Mouse (Mus musculus) stomach, postnatal 0 days (tissue): ENCODE measurements around the gene Ahsa2. TPM values are rescaled to one million over a fixed set of nuclear protein-coding genes. Genes with fewer than 3 reads are reported as not detected.
"Not testable (repeated sequence)": the region's sequence is repeated elsewhere in the genome, so short reads cannot be mapped to it uniquely, and the experiment has no call there.

Source experiments
- ATAC-seq: fragments of 200-750 bp; cut with Nextera tagmentation; 2 replicates; pipeline ENCODE4 v1.8.0; 2017; ENCODE audit not compliant: low FRiP score, low TSS enrichment
- DNase-seq: peaks from one replicate; pipeline ENCODE4 v3.0.0-alpha.2; 2016; ENCODE audit warnings: low spot score
- H3K27ac ChIP-seq: fragments of 300-500 bp; sonication (generic); replicated peaks from 2 replicates; pipeline ENCODE4 v1.5.1; 2014; ENCODE audit warnings: mild to moderate bottlenecking, control low read depth
- H3K27me3 ChIP-seq: fragments of 300-500 bp; sonication (generic); 2 replicates; pipeline ENCODE4 v1.6.1; 2014; ENCODE audit warnings: low read length; ENCODE audit not compliant: control insufficient read depth, insufficient read depth
- H3K36me3 ChIP-seq: fragments of 300-500 bp; sonication (generic); 2 replicates; pipeline ENCODE4 v1.6.1; 2014; ENCODE audit warnings: low read length, mixed read lengths; ENCODE audit not compliant: control insufficient read depth, insufficient read depth
- H3K4me1 ChIP-seq: fragments of 300-500 bp; sonication (generic); replicated peaks from 2 replicates; pipeline ENCODE4 v1.6.1; 2014; ENCODE audit warnings: antibody characterized with exemption; ENCODE audit not compliant: control insufficient read depth, insufficient read depth
- H3K4me2 ChIP-seq: fragments of 300-500 bp; sonication (generic); replicated peaks from 2 replicates; pipeline ENCODE4 v1.6.1; 2014; ENCODE audit warnings: low read depth, mild to moderate bottlenecking, control low read depth, moderate library complexity
- H3K4me3 ChIP-seq: fragments of 300-500 bp; sonication (generic); 2 replicates; pipeline ENCODE4 v1.5.1; 2014; ENCODE audit warnings: low read depth, low read length, control low read depth
- H3K9ac ChIP-seq: fragments of 300-500 bp; sonication (generic); 2 replicates; pipeline ENCODE4 v1.6.1; 2014; ENCODE audit warnings: mild to moderate bottlenecking, low read length, control low read depth, mixed read lengths
- H3K9me3 ChIP-seq: fragments of 300-500 bp; sonication (generic); 2 replicates; pipeline ENCODE4 v1.6.1; 2016; ENCODE audit warnings: low read length; ENCODE audit not compliant: control insufficient read depth
- CTCF ChIP-seq: IDR thresholded peaks from 2 replicates; pipeline ENCODE4 v1.5.1; 2016; ENCODE audit warnings: antibody characterized with exemption, low read depth, mild to moderate bottlenecking, moderate library complexity
- EP300 ChIP-seq: optimal IDR thresholded peaks from 2 replicates; pipeline ENCODE3; 2016; ENCODE audit warnings: antibody characterized with exemption
- WGBS: fragments of 180-500 bp; shearing (Covaris S2); extraction: QIAGEN DNeasy Blood & Tissue Kit; methylation state at CpG from one replicate; pipeline ENCODE4 v1.1.7; 2014; 5-methylcytosine and 5-hydroxymethylcytosine counted together
- polyA plus RNA-seq: library from polyadenylated mRNA; unstranded; fragments of >200 nt; fragmentation: Nextera tagmentation; extraction: Ambion mirVana; gene quantifications from 2 replicates; pipeline ENCODE4 v1.2.1, GENCODE M21; 2015

Ahsa2 gene
- polyA plus RNA-seq, 1 experiment from 2014 or later, result 18.4 TPM

DNA sequence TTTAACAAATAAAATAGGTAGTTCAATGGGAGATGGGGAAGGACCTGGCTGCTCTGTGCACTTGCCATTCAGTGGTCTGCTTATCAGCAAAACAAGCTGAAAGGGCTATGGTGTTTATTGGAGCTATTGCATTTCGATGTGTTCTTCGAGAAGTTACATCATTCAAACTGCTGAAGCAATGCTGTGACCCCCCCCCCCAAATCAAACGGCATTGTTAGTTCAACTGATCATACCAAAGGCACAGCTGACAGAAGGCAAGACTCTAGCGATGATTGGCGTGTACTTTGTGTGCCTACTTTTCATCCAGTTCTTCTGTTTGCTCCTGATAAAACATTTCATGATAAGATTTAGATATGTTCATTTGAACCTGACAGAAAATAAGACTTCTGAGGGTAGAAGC lies 779 bp upstream of the Ahsa2 start:
- peaks cover 9% of the 10 kb centered on the region; the same call in 1 of the 2 replicates for H3K4me1 ChIP-seq
- peak overlapping the region; percentile 25 for H3K27ac ChIP-seq
- no peak for ATAC-seq
- TF ChIP-seq CTCF, result no peak
- peak overlapping the region; percentile 49; the same call in 1 of the 2 replicates for H3K9ac ChIP-seq
- no peaks in the 10 kb centered on the region for H3K36me3 ChIP-seq
- H3K27me3 ChIP-seq, result no peaks in the 10 kb centered on the region
- peak overlapping the region; percentile 70 for H3K4me2 ChIP-seq
- peak overlapping the region; percentile 93 for H3K4me3 ChIP-seq
- no peak for DNase-seq
- 25% methylated on average over 5 of the region's 5 CpGs for WGBS
- no peaks in the 10 kb centered on the region for H3K9me3 ChIP-seq

- peak overlapping the region; percentile 70 for H3K4me2 ChIP-seq
These were observed 504 bp downstream of the Ahsa2 start for GRCm38 (mm10) chr11:23497335-23497717.

DNA sequence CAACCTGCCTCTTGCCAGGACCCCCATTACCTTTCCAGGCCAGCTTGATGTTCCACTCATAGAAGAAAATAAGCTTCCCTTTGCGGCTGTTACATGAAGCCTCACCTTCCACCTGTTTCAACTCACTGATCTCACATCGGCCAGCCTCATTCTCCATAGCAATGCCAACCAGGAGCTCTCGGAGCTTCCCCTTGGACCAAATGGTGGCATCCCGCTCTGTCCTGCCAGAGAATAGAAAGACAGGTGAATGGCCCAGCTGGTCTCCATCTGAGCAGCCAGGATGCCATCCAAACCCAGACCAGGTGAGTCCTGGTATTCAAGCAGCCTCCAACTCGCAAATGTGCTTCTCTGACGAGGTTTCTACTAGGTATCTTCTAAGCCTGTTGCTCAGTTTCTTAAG lies 1.2 kb downstream of the Ahsa2 start:
- peak overlapping the region; percentile 93 for H3K4me3 ChIP-seq
- DNase-seq (peak; percentile 15), ATAC-seq (no peak)
- TF ChIP-seq EP300 (no peak), CTCF (no peak)
- no peaks in the 10 kb centered on the region for H3K27me3 ChIP-seq
- H3K4me2 ChIP-seq, result peak overlapping the region; percentile 70
- 28% methylated on average over 6 of the region's 6 CpGs for WGBS
- peaks cover 9% of the 10 kb centered on the region; the same call in 1 of the 2 replicates for H3K4me1 ChIP-seq
- peaks cover 9% of the 10 kb centered on the region for H3K36me3 ChIP-seq
- no peaks in the 10 kb centered on the region for H3K9me3 ChIP-seq
- H3K9ac ChIP-seq, result peak overlapping the region; percentile 35; the same call in 1 of the 2 replicates
- no peak overlapping the region for H3K27ac ChIP-seq

More at GRCm38 (mm10) chr11:23497335-23497717, 504 bp downstream of the Ahsa2 start:
- WGBS, result 0% methylated on average over 22 of the region's 22 CpGs
- Histone ChIP-seq H3K27me3 (no peaks in the 10 kb centered on the region), H3K4me1 (peaks cover 9% of the 10 kb centered on the region; the same call in 1 of the 2 replicates), H3K36me3 (peaks cover 6% of the 10 kb centered on the region), H3K27ac (peak overlapping the region; percentile 92), H3K9ac (peak overlapping the region; percentile 92), H3K9me3 (no peaks in the 10 kb centered on the region), H3K4me3 (peak overlapping the region; percentile 93)
- ATAC-seq, result peak; percentile 69
- DNase-seq, result peak; percentile 69
- no peak for TF ChIP-seq CTCF
- no peak for TF ChIP-seq EP300

DNA sequence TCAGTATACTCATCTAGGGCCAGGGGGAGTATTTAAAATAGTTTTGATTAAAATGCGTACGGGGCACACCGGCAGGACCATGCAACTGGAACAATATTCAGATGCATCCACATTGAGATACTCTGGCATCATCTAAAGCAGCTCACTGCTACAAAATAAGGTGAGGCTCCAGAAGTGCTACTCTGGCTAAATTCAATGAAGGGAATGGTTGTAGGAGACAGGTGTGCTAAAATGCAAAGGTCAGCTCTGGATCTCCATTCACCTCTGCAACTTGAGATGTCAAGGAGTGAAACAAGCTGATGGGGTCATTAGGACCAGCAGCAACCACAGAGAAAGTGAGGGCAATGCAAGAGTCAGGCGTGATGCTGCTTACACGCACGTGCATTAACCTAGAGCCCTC lies 2.6 kb downstream of the Ahsa2 start:
- Histone ChIP-seq H3K9ac (no peak overlapping the region), H3K27me3 (no peaks in the 10 kb centered on the region), H3K4me1 (peaks cover 9% of the 10 kb centered on the region; the same call in 1 of the 2 replicates), H3K4me2 (no peak overlapping the region), H3K9me3 (no peaks in the 10 kb centered on the region), H3K4me3 (no peak overlapping the region), H3K27ac (no peak overlapping the region), H3K36me3 (peaks cover 12% of the 10 kb centered on the region)
- DNase-seq (no peak), ATAC-seq (no peak)
- WGBS, result 82% methylated on average over 6 of the region's 6 CpGs
- TF ChIP-seq CTCF, result no peak

DNA sequence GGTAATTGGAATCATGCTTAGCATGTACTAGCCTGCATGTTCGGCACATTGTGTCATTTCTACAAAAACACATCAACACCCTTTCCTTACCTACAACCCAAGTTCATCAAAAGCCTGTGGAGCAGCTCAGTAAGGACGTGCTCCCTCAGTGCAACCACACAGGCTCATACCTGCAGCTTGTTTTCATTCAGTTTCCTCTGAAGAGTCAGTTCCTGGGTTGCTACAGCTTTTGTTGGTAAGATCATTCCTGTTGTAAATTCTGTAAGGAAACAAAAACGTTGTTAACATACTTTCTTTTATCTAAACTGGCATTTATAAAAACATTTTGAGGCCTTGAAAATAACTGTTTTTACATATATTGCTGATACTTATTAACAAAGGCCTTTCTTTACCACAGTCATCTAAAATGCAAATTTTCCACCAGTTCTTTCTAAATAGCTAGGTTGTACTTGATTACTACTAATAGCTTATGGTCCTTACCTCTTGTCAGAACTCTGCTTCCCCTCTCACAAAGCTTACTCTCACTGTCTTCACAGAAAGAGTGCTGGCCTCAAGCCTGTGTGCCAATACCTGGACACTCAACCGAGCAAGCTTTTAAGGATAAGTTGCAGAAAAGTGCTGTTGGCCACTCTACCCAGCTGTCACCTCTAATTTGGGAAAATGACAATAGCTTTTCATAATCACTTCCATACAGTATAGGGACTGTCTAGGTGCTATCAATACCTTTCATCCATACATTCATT lies 5.6 kb downstream of the Ahsa2 start:
- Histone ChIP-seq H3K36me3 (peaks cover 32% of the 10 kb centered on the region), H3K27ac (no peak overlapping the region), H3K27me3 (no peaks in the 10 kb centered on the region), H3K4me1 (peaks cover 9% of the 10 kb centered on the region; the same call in 1 of the 2 replicates), H3K4me3 (no peak overlapping the region), H3K9me3 (no peaks in the 10 kb centered on the region), H3K9ac (no peak overlapping the region), H3K4me2 (no peak overlapping the region)
- DNase-seq (no peak), ATAC-seq (no peak)
- 82% methylated on average over 4 of the region's 4 CpGs for WGBS
- TF ChIP-seq EP300, result no peak
- no peak for TF ChIP-seq CTCF

DNA sequence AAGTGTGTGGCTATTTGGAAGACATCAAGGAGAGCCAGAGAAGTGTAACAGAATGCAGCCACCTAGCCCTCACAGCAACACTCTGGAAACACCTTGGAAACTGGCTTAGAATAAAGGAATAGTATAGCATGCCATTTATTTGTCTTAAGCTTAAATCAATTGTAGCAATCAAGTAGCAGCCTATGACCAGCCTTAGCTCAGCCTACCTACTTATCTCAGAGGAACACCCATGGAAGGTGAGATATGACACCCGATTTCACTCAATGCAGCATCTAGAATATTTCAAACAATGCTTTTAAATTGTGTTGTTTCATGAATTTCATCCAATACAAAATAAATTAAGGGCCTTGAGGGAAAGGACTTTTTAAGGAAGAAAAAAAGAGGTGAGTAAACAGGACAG lies 7.9 kb downstream of the Ahsa2 start:
- Histone ChIP-seq H3K27ac (no peak overlapping the region), H3K4me2 (no peak overlapping the region), H3K36me3 (peaks cover 32% of the 10 kb centered on the region), H3K4me1 (no peaks in the 10 kb centered on the region), H3K9me3 (no peaks in the 10 kb centered on the region), H3K4me3 (no peak overlapping the region), H3K9ac (no peak overlapping the region), H3K27me3 (no peaks in the 10 kb centered on the region)
- DNase-seq (no peak), ATAC-seq (no peak)
- 77% methylated on average over 1 of the region's 1 CpGs for WGBS
- TF ChIP-seq EP300 (no peak), CTCF (no peak)

- not testable (repeated sequence) for H3K4me3 ChIP-seq, H3K27me3 ChIP-seq, H3K9ac ChIP-seq, H3K27ac ChIP-seq, DNase-seq, H3K9me3 ChIP-seq, H3K4me1 ChIP-seq, H3K4me2 ChIP-seq, ATAC-seq
- H3K36me3 ChIP-seq, result peaks cover 14% of the 10 kb centered on the region
- WGBS, result 89% methylated on average over 2 of the region's 2 CpGs
These were observed 32.0 kb downstream of the Ahsa2 start for GRCm38 (mm10) chr11:23465862-23466261.
